Mouse (Mus musculus) adrenal gland, adult 8-10 months (tissue): ENCODE measurements around the gene Setd1a. TPM values are rescaled to one million over a fixed set of nuclear protein-coding genes. Genes with fewer than 3 reads are reported as not detected.
A peak's percentile ranks its signal among the peaks of the same experiment; 100 is the strongest.
"Not testable (repeated sequence)": the region's sequence is repeated elsewhere in the genome, so short reads cannot be mapped to it uniquely, and the experiment has no call there.

Experiments
- DNase-seq: peaks from one replicate; pipeline ENCODE4 v3.0.0; 2022
- total RNA-seq, 4 experiments: library from RNA; stranded (reverse); gene quantifications; 2 replicates each; pipeline ENCODE4 v1.2.4; 2022

Setd1a gene
- total RNA-seq, 4 experiments from 2014 or later = 39.6 to 54.6 (median 45.7) TPM

DNA sequence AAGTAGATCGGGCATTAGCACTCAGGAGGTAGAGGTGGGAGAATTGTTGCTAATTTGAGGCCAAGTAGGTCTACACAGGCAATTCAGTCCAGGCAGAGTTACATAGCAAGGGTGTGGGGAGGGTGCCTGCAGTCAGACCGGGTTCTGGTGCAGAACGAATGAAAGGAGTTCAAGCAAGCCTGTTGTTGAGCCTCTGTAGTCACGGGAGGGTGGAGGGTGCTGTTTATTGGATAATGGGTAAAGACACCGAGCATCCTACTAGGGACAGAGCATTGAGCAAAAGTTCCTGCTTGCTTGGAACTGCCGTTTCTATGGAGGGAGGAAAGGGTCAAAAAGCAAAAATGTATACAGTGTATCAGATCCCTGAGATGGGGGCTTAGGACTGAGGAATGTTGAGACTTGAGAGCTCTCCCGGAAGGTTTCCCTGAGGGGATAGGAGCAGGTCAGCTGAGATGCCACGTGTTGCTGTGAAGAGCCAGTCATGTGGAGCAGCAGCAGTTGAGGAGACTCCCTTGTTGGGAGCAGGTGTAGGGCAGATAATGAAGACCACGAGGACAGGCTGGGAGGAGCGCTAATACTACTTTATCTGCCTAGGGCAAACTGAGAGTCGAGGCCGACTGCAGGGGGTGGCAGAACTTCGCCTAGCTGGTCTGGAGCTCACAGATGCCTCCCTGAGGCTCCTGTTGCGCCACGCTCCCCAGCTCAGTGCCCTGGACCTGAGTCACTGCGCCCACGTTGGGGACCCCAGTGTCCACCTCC is 9.4 kb upstream of the Setd1a start:
- DNase-seq = no peak

- DNase-seq = peak; percentile 36
These were observed 8.7 kb upstream of the Setd1a start for GRCm38 (mm10) chr7:127767671-127768345.

DNA sequence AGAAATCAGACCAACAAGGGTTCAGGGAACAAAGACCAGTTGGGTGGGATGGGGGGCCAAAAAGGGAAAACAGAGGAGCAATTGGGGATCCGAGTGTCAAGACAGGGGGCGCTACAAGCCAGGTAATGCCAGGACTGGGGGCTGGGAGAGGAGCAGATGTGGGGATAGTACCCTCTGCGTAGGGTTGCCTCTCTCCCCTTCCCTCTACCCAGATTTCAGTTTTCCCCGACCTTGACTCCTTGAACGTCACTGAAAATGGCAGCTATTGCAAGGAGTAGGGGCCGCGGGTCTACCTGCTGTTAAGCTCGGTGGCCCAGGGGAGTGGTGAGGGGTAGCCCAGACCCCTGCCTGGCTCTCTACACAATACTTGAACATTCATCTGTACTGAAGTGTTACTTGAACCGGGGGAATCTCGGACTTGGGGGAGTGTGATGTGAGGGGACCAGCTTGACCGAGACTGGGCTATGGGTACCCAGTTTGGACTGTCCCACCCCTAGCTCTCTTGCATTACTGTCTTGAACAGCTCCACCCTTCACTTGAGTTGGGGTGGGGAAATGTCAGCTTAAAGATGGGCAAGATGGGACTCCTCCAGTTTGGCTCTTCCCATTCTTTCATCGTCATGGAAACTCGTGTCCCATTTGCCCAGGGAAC is 8.0 kb upstream of the Setd1a start:
- DNase-seq = peak; percentile 56

- peak; percentile 97 for DNase-seq
These were observed 7.4 kb upstream of the Setd1a start for GRCm38 (mm10) chr7:127768997-127769593.

DNA sequence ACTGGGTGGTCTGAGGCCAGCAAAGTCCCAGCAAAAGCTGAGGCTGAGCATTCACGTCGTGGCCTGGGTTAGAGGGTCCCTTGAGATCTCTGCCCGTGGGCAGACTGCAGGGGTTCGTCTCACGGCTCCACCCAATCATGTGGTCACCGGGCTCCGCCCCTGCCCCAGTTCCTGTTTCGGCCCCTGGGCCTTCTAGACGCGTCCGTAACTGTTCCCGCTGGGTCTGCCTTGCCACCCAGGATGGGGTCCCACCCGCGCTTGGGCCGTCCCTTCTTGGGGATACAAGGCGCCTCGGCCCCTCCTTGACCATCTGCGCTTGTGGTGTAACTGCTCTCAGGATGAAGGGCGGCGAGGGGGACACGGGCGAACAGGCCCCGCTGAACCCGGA is 6.8 kb upstream of the Setd1a start, which contains the start of gene Orai3:
Gene Orai3, plus strand, starts transcription at position 165 of the 388 bp plus-strand sequence.
- peak; percentile 88 for DNase-seq

GRCm38 (mm10) chr7:127770039-127770905 is 6.2 kb upstream of the Setd1a start:
- no peak for DNase-seq

DNA sequence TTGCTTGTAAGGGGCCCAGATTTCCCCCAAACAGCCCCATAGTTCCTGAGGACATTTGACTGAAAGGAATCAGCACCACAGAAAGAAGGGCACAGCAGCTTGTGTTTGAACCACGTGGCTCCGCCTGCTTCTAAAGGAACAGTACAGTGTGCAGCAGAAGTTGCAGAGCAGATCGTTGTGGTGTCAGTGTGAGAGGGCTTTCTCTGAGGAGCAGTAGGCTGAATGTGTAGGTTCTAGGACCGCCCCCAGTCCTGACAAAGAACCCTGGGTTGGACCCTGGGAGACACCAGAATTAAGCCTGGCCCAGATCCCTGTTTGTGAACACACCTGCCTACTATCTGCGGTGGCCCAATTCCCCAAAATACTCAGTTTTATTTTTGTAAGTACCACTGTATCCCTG is 5.2 kb upstream of the Setd1a start:
- DNase-seq = no peak

GRCm38 (mm10) chr7:127772080-127772479 is 4.4 kb upstream of the Setd1a start:
- DNase-seq = no peak

GRCm38 (mm10) chr7:127772557-127772956 is 3.9 kb upstream of the Setd1a start:
- no peak for DNase-seq

- peak; percentile 70 for DNase-seq
These were observed 2.6 kb upstream of the Setd1a start for GRCm38 (mm10) chr7:127773664-127774384.

- DNase-seq = not testable (repeated sequence)
These were observed 633 bp upstream of the Setd1a start for GRCm38 (mm10) chr7:127775837-127776236.

GRCm38 (mm10) chr7:127776878-127777473 is 506 bp downstream of the Setd1a start:
- peak; percentile 95 for DNase-seq

GRCm38 (mm10) chr7:127777474-127778266 is 1.2 kb downstream of the Setd1a start:
- no peak for DNase-seq

GRCm38 (mm10) chr7:127778350-127778749 is 1.9 kb downstream of the Setd1a start:
- DNase-seq = no peak

- DNase-seq = no peak
These were observed 8.8 kb downstream of the Setd1a start, which contains the start of gene Gm49388 for GRCm38 (mm10) chr7:127785308-127785707. Gm49388 (plus strand) TSS chr7:127785608.

DNA sequence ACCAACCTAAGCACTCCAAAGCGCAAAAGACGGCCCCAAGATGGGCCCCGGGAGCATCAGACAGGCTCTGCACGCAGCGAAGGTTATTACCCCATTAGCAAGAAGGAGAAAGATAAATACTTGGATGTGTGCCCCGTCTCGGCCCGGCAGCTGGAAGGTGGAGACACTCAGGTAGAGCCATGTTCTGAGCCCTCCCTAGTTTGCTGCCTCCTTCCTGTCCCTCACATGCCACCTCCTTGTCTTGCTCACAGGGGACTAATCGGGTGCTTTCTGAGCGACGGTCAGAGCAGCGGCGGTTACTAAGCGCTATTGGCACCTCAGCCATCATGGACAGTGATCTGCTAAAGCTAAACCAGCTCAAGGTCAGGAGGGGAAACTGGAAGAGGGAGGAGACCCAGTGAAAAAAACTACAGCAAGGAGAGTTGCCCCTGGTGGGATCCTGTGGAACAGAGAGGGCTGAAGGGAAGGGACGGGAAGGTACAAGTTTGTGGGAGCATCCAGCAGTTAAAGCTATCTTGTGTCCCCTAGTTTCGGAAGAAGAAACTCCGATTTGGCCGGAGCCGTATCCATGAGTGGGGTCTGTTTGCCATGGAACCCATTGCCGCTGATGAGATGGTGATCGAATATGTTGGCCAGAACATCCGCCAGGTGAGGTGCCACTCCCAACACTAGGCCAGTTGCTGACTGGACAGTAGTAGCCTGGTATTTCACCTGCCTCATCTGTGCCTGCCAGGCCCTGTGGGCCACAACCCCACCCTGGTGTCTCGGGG is 20.8 kb downstream of the Setd1a start:
- DNase-seq = no peak

- DNase-seq = no peak
These were observed 22.1 kb downstream of the Setd1a start for GRCm38 (mm10) chr7:127798591-127798990.

DNA sequence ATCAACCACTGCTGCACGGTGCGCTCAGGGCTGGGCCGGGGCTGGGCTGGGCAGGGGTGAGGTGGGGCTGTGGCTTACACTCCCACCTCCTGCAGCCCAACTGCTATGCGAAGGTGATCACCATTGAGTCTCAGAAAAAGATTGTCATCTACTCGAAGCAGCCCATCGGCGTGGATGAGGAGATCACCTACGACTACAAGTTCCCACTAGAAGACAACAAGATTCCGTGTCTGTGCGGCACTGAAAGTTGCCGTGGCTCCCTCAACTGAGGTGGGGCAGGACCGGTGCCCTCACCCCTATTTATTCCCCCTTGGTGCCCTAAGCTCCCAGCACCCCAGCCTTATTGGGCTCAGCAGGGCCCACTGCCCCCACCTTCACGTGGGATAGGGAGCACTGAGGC is 22.7 kb downstream of the Setd1a start:
- no peak for DNase-seq

DNA sequence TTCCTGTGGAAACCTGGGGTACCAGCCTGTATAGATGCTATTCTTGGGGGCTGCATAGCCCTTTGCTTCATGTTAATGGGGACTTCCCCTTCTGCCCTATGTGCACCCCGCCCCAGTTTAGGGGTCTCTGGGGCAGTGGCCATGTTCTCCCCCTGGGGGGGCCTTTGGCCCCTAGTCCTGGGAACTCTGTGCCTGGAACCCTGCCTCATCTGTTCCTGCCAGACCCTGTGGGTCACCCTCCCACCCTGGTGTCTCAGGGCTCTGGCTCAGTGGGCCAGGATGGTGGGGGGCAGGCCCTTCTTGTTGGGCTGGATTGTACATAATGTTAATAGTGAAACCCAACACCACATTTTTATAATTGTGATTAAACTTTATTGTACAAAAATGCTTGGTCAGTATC is 23.3 kb downstream of the Setd1a start:
- no peak for DNase-seq
